Mouse (Mus musculus) retina, embryonic 14.5 days (tissue): ENCODE data around the gene Pdk4.
A peak's percentile ranks its signal among the peaks of the same experiment; 100 is the strongest.

Experiments
- DNase-seq: peaks from one replicate; pipeline ENCODE4 v3.0.0-alpha.2; 2015; ENCODE audit warnings: low spot score

Pdk4 gene

GRCm38 (mm10) chr6:5495961-5496853 lies at the start of gene Pdk4:
TSS of gene Pdk4 (minus strand) at chr6:5496309.
- DNase-seq, result peak; percentile 61

GRCm38 (mm10) chr6:5537855-5538365 lies 41.8 kb upstream of the Pdk4 start:
- peak; percentile 51 for DNase-seq

- no peak for DNase-seq
These were observed 39.6 kb upstream of the Pdk4 start for GRCm38 (mm10) chr6:5535754-5536153.

- no peak for DNase-seq
These were observed 21.0 kb upstream of the Pdk4 start for GRCm38 (mm10) chr6:5517091-5517490.

- DNase-seq, result no peak
These were observed 13.6 kb upstream of the Pdk4 start for GRCm38 (mm10) chr6:5509757-5510156.

GRCm38 (mm10) chr6:5509303-5509702 lies 13.2 kb upstream of the Pdk4 start:
- DNase-seq, result no peak

GRCm38 (mm10) chr6:5507821-5508220 lies 11.7 kb upstream of the Pdk4 start:
- DNase-seq, result no peak

GRCm38 (mm10) chr6:5506271-5506670 lies 10.2 kb upstream of the Pdk4 start:
- DNase-seq, result no peak

- no peak for DNase-seq
These were observed 6.7 kb upstream of the Pdk4 start for GRCm38 (mm10) chr6:5502810-5503209.

GRCm38 (mm10) chr6:5501551-5501950 lies 5.4 kb upstream of the Pdk4 start:
- DNase-seq, result no peak

GRCm38 (mm10) chr6:5498740-5499139 lies 2.6 kb upstream of the Pdk4 start:
- no peak for DNase-seq

- no peak for DNase-seq
These were observed 736 bp upstream of the Pdk4 start for GRCm38 (mm10) chr6:5496854-5497235.

GRCm38 (mm10) chr6:5485028-5485427 lies 11.1 kb downstream of the Pdk4 start:
- no peak for DNase-seq

- DNase-seq, result peak; percentile 13
These were observed 13.8 kb downstream of the Pdk4 start for GRCm38 (mm10) chr6:5482270-5482783.

GRCm38 (mm10) chr6:5481066-5481465 lies 15.0 kb downstream of the Pdk4 start:
- no peak for DNase-seq

GRCm38 (mm10) chr6:5474021-5474420 lies 22.1 kb downstream of the Pdk4 start:
- no peak for DNase-seq

- DNase-seq, result no peak
These were observed 23.4 kb downstream of the Pdk4 start for GRCm38 (mm10) chr6:5472692-5473091.

- DNase-seq, result no peak
These were observed 25.4 kb downstream of the Pdk4 start for GRCm38 (mm10) chr6:5470480-5471318.

- DNase-seq, result no peak
These were observed 40.3 kb downstream of the Pdk4 start for GRCm38 (mm10) chr6:5455836-5456235.

- DNase-seq, result no peak
These were observed 46.2 kb downstream of the Pdk4 start for GRCm38 (mm10) chr6:5449878-5450277.

GRCm38 (mm10) chr6:5448396-5448795 lies 47.7 kb downstream of the Pdk4 start:
- DNase-seq, result no peak

- no peak for DNase-seq
These were observed 48.6 kb downstream of the Pdk4 start for GRCm38 (mm10) chr6:5447546-5447945.

GRCm38 (mm10) chr6:5447013-5447412 lies 49.1 kb downstream of the Pdk4 start:
- DNase-seq, result no peak
